Mouse (Mus musculus) heart, embryonic 14.5 days (tissue): ENCODE measurements around the gene Ckap4. TPM values are rescaled to one million over a fixed set of nuclear protein-coding genes. Genes with fewer than 3 reads are reported as not detected.
"Not testable (repeated sequence)": the region's sequence is repeated elsewhere in the genome, so short reads cannot be mapped to it uniquely, and the experiment has no call there.

ENCODE experiments used
- ATAC-seq: fragments of 200-750 bp; cut with Nextera tagmentation; 2 replicates; pipeline ENCODE4 v1.8.0; 2017; ENCODE audit warnings: low read depth, moderate TSS enrichment; ENCODE audit not compliant: insufficient number of reproducible peaks, insufficient read depth, low FRiP score
- H3K27ac ChIP-seq, 2 experiments: fragments of 200-500 bp in 1 of 2; fragments of 300-500 bp in 1 of 2; sonication (generic) in 1 of 2; replicated peaks in 1 of 2; 2 replicates each; pipeline ENCODE4 v1.5.1; 2012 to 2014; ENCODE audit warnings: low read depth in 2 of 2, low read length in 2 of 2, control low read depth in 1 of 2, mild to moderate bottlenecking in 1 of 2, mixed read lengths in 1 of 2; ENCODE audit not compliant: control insufficient read depth in 1 of 2, insufficient read depth in 1 of 2
- H3K27me3 ChIP-seq: fragments of 300-500 bp; sonication (generic); 2 replicates; pipeline ENCODE4 v1.6.1; 2014; ENCODE audit warnings: mild to moderate bottlenecking, low read length, control low read depth; ENCODE audit not compliant: control insufficient read depth, insufficient read depth
- H3K36me3 ChIP-seq: fragments of 300-500 bp; sonication (generic); 2 replicates; pipeline ENCODE4 v1.6.1; 2014; ENCODE audit warnings: mild to moderate bottlenecking, control low read depth, low read length, mixed read lengths; ENCODE audit not compliant: control insufficient read depth, insufficient read depth
- H3K4me1 ChIP-seq, 2 experiments: fragments of 200-500 bp in 1 of 2; fragments of 300-500 bp in 1 of 2; sonication (generic) in 1 of 2; 2 replicates each; pipeline ENCODE4 v1.6.1; 2012 to 2014; ENCODE audit warnings: low read length in 2 of 2, control low read depth in 1 of 2, mixed read lengths in 1 of 2; ENCODE audit not compliant: control insufficient read depth in 2 of 2, insufficient read depth in 2 of 2
- H3K4me2 ChIP-seq: fragments of 300-500 bp; sonication (generic); 2 replicates; pipeline ENCODE4 v1.6.1; 2014; ENCODE audit warnings: mild to moderate bottlenecking, low read length
- H3K4me3 ChIP-seq, 2 experiments: fragments of 200-500 bp in 1 of 2; fragments of 300-500 bp in 1 of 2; sonication (generic) in 1 of 2; 2 replicates each; pipeline ENCODE4 v1.5.1; 2012 to 2014; ENCODE audit warnings: low read length in 2 of 2, mild to moderate bottlenecking in 2 of 2, control low read depth in 1 of 2, low read depth in 1 of 2, moderate library complexity in 1 of 2; ENCODE audit not compliant: control insufficient read depth in 1 of 2, insufficient read depth in 1 of 2
- H3K9ac ChIP-seq: fragments of 300-500 bp; sonication (generic); 2 replicates; pipeline ENCODE4 v1.6.1; 2014; ENCODE audit warnings: mild to moderate bottlenecking, low read length
- H3K9me3 ChIP-seq: fragments of 300-500 bp; sonication (generic); 2 replicates; pipeline ENCODE4 v1.6.1; 2016; ENCODE audit warnings: low read length, control low read depth; ENCODE audit not compliant: control insufficient read depth
- WGBS: fragments of 180-500 bp; shearing (Covaris S2); extraction: QIAGEN DNeasy Blood & Tissue Kit; methylation state at CpG from one replicate; pipeline ENCODE4 v1.1.7; 2014; 5-methylcytosine and 5-hydroxymethylcytosine counted together
- polyA plus RNA-seq: library from polyadenylated mRNA; unstranded; fragments of >200 nt; fragmentation: Nextera tagmentation; extraction: Ambion mirVana; gene quantifications from 2 replicates; pipeline ENCODE4 v1.2.1, GENCODE M21; 2014

Gene Ckap4
- polyA plus RNA-seq, 1 experiment from 2014 or later = 116 TPM

- no peak overlapping the region for H3K4me3 ChIP-seq
- ATAC-seq = peak; percentile 26; the same call in 1 of the 2 replicates
- peak overlapping the region; percentile 32 to 44; a peak in 2 of 4 replicates for H3K27ac ChIP-seq
- H3K9me3 ChIP-seq = no peaks in the 10 kb centered on the region
- H3K4me2 ChIP-seq = no peak overlapping the region
- peaks cover 8 to 15% of the 10 kb centered on the region in 2 experiments; a peak in 3 of 4 replicates for H3K4me1 ChIP-seq
- WGBS = 17% methylated on average over 7 of the region's 7 CpGs
- no peaks in the 10 kb centered on the region for H3K36me3 ChIP-seq
- no peaks in the 10 kb centered on the region for H3K27me3 ChIP-seq
- H3K9ac ChIP-seq = no peak overlapping the region
Observed at GRCm38 (mm10) chr10:84494432-84494831, 39.4 kb downstream of the Ckap4 start.

DNA sequence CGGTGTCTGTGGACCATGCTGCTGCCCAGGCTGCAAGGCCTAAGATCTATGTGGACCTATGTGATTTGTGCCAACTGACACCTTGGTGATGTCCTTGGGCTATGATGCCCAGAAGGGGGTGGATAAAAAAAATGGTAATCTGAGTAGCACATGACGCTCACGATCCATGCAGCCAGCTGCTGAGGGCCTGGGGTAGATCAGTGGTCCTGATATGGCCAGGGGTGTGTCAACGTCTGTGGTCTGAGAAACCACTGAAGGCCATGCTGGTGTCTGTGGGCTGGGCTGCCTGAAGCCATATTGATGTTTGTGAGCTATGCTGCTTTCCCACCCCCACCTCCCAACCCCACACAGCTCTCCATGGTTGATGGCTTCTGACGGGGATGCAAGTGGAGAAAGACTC lies 43.7 kb downstream of the Ckap4 start:
- H3K9ac ChIP-seq = no peak overlapping the region
- H3K27me3 ChIP-seq = no peaks in the 10 kb centered on the region
- WGBS = 85% methylated on average over 5 of the region's 5 CpGs

DNA sequence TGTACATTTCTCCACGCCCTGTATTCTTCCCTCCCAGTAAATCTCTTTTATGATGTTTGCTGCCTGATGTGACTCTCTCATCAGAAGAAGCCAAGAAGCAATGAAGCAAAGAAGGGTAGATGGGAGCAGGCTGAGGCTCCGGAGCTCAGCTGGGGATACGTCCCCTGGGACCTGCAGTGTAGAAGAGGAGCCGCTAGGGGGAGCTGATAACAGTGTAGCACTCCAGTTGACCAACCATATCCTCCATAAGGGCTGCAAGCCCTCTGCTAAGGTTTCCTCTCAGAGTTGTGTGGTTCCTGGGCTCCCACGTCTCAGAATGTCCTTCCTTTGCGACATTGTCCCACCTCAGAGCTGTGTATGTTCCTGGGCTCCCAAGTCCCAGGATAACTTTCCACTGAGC lies 45.5 kb downstream of the Ckap4 start:
- H3K9ac ChIP-seq = no peak overlapping the region
- ATAC-seq = no peak
- H3K4me2 ChIP-seq = no peak overlapping the region
- WGBS = 37% methylated on average over 6 of the region's 6 CpGs
- no peaks in the 10 kb centered on the region for H3K36me3 ChIP-seq
- H3K27me3 ChIP-seq = no peaks in the 10 kb centered on the region
- no peak overlapping the region for H3K4me3 ChIP-seq
- H3K4me1 ChIP-seq = no peaks in the 10 kb centered on the region
- no peaks in the 10 kb centered on the region; the same call in 1 of the 2 replicates for H3K9me3 ChIP-seq
- no peak overlapping the region for H3K27ac ChIP-seq

More for the DNA sequence above, 43.7 kb downstream of the Ckap4 start:
- Histone ChIP-seq H3K4me2 (no peak overlapping the region), H3K4me1 (peaks cover 8 to 10% of the 10 kb centered on the region in 2 experiments; a peak in 3 of 4 replicates), H3K36me3 (no peaks in the 10 kb centered on the region), H3K9me3 (no peaks in the 10 kb centered on the region; the same call in 1 of the 2 replicates), H3K27ac (no peak overlapping the region), H3K4me3 (no peak overlapping the region)
- ATAC-seq = no peak

DNA sequence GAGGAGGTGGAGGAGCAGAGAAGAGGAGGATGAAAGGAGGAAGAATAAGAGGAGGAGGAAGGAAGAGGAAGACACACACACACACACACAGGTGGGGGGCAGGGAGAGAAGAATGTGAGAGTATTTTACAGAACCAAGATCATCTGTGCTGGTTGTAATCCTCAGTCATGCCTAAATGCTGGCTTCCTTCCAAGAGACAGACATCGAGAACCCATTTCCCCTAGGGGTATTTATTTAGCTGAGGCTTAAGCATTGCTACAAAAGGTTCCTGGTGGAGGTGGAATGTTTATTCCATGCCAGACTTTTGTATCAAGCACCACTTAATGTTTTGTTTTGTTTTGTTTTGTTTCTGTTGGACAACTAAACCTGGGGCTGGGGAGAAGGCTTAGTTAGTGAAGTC lies 49.2 kb downstream of the Ckap4 start:
- H3K27ac ChIP-seq = no peak overlapping the region
- ATAC-seq = no peak
- no peaks in the 10 kb centered on the region for H3K27me3 ChIP-seq
- H3K9ac ChIP-seq = no peak overlapping the region
- no peak overlapping the region for H3K4me3 ChIP-seq
- H3K36me3 ChIP-seq = no peaks in the 10 kb centered on the region
- WGBS = 56% methylated on average over 1 of the region's 1 CpGs
- no peaks in the 10 kb centered on the region; the same call in 1 of the 2 replicates for H3K9me3 ChIP-seq
- no peak overlapping the region for H3K4me2 ChIP-seq
- H3K4me1 ChIP-seq = peaks cover 9 to 13% of the 10 kb centered on the region in 2 experiments

GRCm38 (mm10) chr10:84483553-84483952 lies 50.3 kb downstream of the Ckap4 start:
- whole genome bisulfite sequencing = 80% methylated on average over 3 of the region's 3 CpGs
- Histone ChIP-seq H3K4me1 (peaks cover 9 to 13% of the 10 kb centered on the region in 2 experiments), H3K4me2 (no peak overlapping the region), H3K27ac (no peak overlapping the region), H3K9ac (no peak overlapping the region), H3K9me3 (no peaks in the 10 kb centered on the region; the same call in 1 of the 2 replicates), H3K4me3 (no peak overlapping the region), H3K36me3 (no peaks in the 10 kb centered on the region), H3K27me3 (no peaks in the 10 kb centered on the region)
- ATAC-seq = no peak

DNA sequence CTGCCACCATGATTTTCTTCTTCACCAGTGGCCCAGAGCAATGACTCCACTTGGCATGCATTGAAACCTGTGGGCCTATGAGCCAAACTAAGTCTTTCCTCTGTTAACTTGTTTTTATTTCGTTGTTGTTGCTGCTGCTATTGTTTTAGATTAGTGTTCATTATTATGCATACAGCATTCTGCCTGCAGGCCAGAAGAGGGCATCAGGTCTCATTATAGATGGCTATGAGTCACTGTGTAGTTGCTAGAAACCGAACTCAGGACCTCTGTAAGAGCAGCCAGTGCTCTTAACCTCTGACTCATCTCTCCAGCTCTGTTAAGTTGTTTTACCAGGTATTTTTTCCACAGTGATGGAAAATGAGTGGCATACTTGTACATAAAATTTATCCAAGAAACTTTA lies 50.8 kb downstream of the Ckap4 start:
- 85% methylated on average over 2 of the region's 2 CpGs for WGBS

DNA sequence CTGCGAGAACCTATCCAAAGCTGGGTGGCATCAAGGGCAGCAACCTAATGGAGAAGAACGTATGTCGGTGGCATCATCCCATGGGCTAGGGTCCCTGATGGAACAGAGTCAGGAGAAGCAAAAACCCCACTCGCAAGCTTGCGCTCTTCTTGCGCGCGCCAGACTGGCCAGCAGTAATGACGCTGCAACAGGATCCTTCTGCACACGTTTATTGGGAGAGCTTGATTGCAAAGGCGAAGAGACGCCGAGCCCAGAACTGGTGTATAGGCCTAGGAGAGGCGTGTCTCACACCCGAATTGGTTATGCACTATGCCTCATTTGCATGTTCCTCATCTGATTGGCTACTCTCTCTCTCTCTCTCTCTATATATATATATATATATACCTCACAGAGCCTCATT lies 51.4 kb downstream of the Ckap4 start:
- not testable (repeated sequence) for H3K27me3 ChIP-seq, H3K36me3 ChIP-seq, H3K4me3 ChIP-seq, H3K9ac ChIP-seq, ATAC-seq, H3K4me2 ChIP-seq, H3K9me3 ChIP-seq, H3K27ac ChIP-seq
- peaks cover 16 to 21% of the 10 kb centered on the region in 2 experiments for H3K4me1 ChIP-seq
- 95% methylated on average over 15 of the region's 15 CpGs for WGBS

More for the DNA sequence above, 50.8 kb downstream of the Ckap4 start:
- H3K36me3 ChIP-seq = no peaks in the 10 kb centered on the region
- H3K9me3 ChIP-seq = no peaks in the 10 kb centered on the region; the same call in 1 of the 2 replicates
- H3K9ac ChIP-seq = no peak overlapping the region
- H3K4me2 ChIP-seq = no peak overlapping the region
- H3K27me3 ChIP-seq = no peaks in the 10 kb centered on the region
- ATAC-seq = no peak
- H3K4me3 ChIP-seq = no peak overlapping the region
- H3K4me1 ChIP-seq = peaks cover 10 to 14% of the 10 kb centered on the region in 2 experiments
- no peak overlapping the region for H3K27ac ChIP-seq

GRCm38 (mm10) chr10:84481327-84481671 lies 52.6 kb downstream of the Ckap4 start:
- WGBS = 63% methylated on average over 5 of the region's 5 CpGs

More at GRCm38 (mm10) chr10:84481327-84481671, 52.6 kb downstream of the Ckap4 start:
- Histone ChIP-seq H3K4me3 (no peak overlapping the region), H3K27ac (peak overlapping the region; percentile 81 to 90), H3K27me3 (no peaks in the 10 kb centered on the region), H3K36me3 (no peaks in the 10 kb centered on the region), H3K4me2 (peak overlapping the region; percentile 6; the same call in 1 of the 2 replicates), H3K4me1 (peaks cover 17 to 21% of the 10 kb centered on the region in 2 experiments), H3K9ac (no peak overlapping the region), H3K9me3 (no peaks in the 10 kb centered on the region; the same call in 1 of the 2 replicates)
- ATAC-seq = no peak
